Mouse (Mus musculus): ENCODE results near the gene Snrpd3.

- TF ChIP-seq CTCF (IDR thresholded peaks at IDR 0.05; ENCODE audit: low read depth, low read length) (no peak), POLR2A (IDR thresholded peaks at IDR 0.05; ENCODE audit: extremely low read depth, insufficient read depth, low read length) (no peak)
Observed at GRCm38 (mm10) chr10:75559041-75559675, 41.8 kb downstream of the Snrpd3 start.

Data from liver, adult 2 months (tissue).